Mouse (Mus musculus): ENCODE results near the gene Tbc1d16.
"Not testable (repeated sequence)": the region's sequence is repeated elsewhere in the genome, so short reads cannot be mapped to it uniquely, and the experiment has no call there.

Tbc1d16 gene

DNA sequence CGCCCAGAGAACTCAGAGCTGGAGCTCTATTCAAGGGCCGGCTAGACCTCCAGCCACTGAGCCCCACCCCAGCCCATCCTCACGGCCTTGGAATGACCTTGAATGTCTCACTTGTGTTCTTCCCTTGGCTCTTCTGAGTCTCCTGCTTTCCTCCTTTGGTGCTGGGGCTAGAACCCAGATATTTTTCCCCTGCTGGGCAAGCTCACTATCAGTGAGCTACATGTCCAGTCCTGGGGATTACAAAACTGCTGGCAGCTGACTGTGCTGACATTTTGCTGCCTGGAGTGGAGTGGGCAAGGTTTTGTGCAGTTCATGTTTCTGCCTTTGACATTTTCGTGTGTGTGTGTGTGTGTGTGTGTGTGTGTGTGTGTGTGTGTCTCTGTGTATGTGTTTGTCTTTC lies 111.3 kb downstream of the Tbc1d16 start:
- no peak for DNase-seq (ENCODE audit: low spot score)

- no peak for DNase-seq (ENCODE audit: low spot score)
These were observed 115.6 kb downstream of the Tbc1d16 start for GRCm38 (mm10) chr11:119112721-119113120.

DNA sequence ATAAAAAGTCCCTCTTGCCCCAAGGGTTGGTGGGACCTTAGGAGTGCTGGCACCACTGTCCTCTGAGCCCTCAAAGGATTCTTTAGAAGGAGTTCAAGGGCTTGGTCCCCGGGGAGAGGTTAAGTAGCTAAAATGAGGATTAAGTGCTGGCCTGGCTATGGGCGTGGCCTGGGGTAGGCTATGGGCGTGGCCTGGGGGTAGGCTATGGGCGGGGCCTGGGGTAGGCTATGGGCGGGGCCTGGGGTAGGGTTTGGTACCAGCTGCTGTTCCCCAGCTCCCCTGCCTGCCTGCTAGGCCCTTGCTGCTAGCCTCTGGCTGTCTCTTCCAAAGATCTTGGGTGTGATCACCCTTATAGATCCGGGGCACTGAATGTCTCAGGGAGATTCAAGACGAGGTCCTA lies 117.0 kb downstream of the Tbc1d16 start:
- DNase-seq (ENCODE audit: low spot score): no peak

DNA sequence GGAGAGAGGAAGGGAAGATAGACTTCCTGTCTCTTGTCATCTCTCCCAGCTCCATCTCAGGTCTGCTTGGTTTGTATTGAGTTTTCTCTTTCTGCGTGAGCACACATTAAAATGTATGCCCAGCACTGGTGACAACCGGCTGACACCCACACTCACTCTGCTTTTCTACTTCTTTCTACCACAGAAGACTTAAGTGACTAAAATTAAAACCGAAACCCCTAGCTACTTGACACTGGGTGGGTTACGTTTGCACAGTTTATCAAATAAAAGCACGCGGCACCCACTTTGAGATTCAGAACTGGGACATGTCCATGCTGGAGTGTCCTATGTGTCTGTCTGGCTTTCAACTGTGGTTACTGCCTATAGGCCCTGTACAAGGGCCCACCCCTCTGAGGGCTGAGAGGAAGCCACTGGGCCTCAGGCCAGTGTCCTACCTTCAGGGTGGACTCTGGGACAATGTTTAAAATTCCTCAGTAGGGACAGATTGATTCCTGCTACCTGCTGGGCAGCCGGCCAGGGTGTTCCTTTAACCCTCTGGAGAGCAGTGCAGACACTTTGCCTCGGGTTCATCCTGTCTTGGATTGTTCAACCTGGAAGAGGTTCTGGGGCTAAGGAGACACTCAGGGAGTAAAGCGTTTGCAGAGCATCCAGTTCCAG lies 118.8 kb downstream of the Tbc1d16 start:
- DNase-seq (ENCODE audit: low spot score): no peak

GRCm38 (mm10) chr11:119108573-119109263 lies 119.6 kb downstream of the Tbc1d16 start:
- no peak for DNase-seq (ENCODE audit: low spot score)

DNA sequence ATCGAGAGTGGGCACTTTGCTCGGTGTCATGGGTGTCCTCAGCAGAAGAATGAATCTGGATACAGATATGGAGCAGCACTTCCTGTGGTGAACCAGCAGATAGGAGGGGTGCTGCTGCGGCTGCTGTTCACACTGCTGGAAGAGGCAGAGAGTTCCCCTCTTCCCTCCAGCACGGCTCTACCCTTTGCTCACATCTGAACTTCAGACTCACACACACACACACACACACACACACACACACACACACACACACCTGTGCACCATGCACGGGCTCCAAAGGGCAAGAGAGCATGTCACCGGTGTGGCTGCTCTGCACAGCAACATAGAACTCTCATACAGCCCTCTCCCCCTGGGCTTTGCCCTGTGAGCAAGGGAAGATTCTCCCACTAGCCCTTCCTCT lies 122.0 kb downstream of the Tbc1d16 start:
- no peak for DNase-seq (ENCODE audit: low spot score)

DNA sequence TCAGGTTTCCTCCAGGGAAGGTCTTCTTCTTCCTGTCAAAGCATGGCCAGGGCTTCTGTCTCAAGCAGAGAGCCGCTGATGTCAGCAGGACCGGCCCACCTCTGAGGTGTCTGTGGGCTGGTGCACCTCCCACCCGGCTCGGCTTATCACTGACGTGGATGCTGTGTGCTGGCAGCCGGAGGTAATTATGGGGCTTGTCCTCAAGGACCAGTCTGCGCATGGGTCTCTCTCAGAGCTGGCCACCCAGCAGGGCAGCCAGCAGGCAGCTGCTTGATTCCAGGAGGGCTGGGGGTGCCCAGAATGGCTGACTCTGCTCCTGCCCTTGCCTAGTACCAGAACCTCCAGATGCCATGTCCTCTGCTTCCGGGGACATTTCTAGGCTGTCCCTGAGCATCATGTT lies 122.6 kb downstream of the Tbc1d16 start:
- no peak for DNase-seq (ENCODE audit: low spot score)

GRCm38 (mm10) chr11:119105071-119105609 lies 123.2 kb downstream of the Tbc1d16 start:
- no peak for DNase-seq (ENCODE audit: low spot score)

DNA sequence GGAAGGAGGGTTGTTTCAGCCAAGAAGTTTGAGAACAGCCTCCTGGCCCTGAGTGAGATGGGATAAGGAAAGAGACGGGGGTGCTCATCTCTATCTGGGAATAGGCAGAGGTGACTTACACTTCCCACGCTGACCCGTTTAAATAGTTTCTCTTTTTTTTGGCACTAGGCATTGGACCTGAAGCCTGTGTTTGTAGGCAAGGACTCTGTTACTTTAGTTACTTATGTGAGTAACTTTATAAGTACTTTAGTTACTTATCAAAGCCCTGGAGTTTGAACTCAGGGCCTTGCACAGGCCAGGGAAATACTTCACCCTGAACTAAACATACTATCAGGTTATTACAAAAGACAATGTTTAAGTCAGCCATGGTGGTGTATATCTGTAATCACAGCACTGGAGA lies 124.3 kb downstream of the Tbc1d16 start:
- DNase-seq (ENCODE audit: low spot score): no peak

GRCm38 (mm10) chr11:119100355-119100754 lies 127.9 kb downstream of the Tbc1d16 start:
- not testable (repeated sequence) for DNase-seq (ENCODE audit: low spot score)

DNA sequence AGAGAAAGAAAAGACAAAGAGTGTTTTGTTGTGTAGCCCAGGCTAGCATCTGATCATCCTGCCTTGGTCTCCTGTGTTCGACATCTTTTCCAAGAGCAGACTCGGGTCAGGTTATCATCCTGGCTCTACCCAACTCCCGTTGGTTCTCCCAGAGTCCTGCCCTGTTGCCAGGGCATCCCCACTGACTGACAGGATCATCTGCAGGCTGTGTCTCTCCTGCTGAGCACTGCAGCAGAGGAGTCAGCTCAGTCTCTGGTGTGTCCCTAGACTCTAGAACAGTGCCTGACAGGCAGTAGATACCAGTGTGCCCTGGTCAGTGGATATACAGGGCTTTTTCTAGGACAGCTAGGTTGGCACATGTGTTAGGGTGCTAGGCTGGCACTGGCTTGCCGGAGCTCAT lies 130.1 kb downstream of the Tbc1d16 start:
- no peak for DNase-seq (ENCODE audit: low spot score)

- DNase-seq (ENCODE audit: low spot score): no peak
These were observed 132.9 kb downstream of the Tbc1d16 start for GRCm38 (mm10) chr11:119095441-119095840.

DNA sequence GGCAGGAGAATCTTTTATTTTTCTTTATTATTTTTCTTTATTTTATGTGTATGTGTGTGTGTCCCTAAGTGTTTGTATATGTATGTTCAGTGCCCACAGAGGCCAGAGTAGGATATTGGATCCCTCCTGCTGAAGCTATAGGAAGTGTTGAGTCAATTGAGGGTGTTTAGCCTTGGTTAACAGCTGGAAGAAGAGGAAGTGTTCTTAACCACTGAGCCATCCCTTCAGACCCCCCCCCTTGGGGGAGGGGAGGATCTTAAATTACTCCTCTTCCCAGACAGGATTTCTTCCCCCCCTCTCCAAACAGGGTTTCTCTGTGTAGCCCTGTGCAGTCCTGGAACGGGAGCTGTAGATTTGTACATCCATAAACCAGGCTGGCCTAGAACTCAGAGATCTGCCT lies 135.0 kb downstream of the Tbc1d16 start:
- no peak for DNase-seq (ENCODE audit: low spot score)
